In the genomic region with DNA sequence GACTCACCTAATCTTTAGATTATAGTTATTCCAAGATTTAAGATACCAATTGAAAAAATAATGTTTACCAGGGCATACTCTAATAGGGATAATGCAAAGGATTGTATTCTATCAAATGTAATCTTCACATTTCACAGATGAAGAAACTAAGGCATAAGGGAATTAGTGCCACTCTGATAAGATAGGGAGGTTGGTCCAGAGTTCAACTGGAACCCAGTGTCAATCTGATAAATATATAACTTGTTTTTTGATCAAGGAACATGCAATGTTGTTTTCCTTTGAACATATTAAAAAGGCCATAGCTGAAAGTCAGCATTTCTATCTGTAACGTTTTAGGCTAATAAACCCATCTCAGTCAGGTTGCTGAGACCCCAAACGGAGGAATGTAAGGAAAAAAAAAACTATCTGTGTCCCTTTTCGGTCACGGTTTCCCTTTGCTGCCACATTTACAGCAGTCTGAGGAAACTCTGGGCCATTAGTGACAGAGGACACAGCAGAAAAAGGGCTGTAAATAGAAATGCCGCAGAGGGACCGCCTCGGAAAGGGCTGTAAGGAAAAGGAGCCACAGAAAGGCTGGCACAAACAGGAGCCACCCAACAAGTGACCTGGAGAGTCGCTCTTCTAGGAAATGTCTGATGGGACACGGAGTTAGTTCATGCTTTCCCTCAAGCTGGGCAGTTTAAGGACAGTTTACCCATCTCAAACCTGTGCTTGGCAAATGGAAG, we compare ENCODE assay signal across 13 mouse cellular contexts.
"Had no signal": no experiment of that assay in that cellular context is flagged by ENCODE, and none has a peak within 500 bp of the region (broad histone marks: within the 10 kb centered on the region; RNA-seq: fewer than 3 reads in every experiment).

No protein-coding gene starts in this region.

- H3K4me3 ChIP-seq: limb, embryonic 15.5 days; midbrain, embryonic 12.5 days; neural tube, embryonic 13.5 days; stomach, embryonic 15.5 days had no signal

- DNase-seq: layer of hippocampus, adult 9-11 months; layer of hippocampus, postnatal 36 days; lung, adult 18-20 months; retina, postnatal 1 day; right cerebral cortex, postnatal 4 days; thymus, adult 2 months; thymus, postnatal 25 days had no signal

- ATAC-seq: midbrain, embryonic 16.5 days had no signal

- H3K27me3 ChIP-seq: limb, embryonic 15.5 days; midbrain, embryonic 12.5 days; neural tube, embryonic 13.5 days; stomach, embryonic 15.5 days had no signal

- H3K9me3 ChIP-seq: limb, embryonic 15.5 days; midbrain, embryonic 12.5 days; neural tube, embryonic 13.5 days; stomach, embryonic 15.5 days had no signal

- H3K27ac ChIP-seq: limb, embryonic 15.5 days; liver, embryonic 14.5 days; midbrain, embryonic 12.5 days; neural tube, embryonic 13.5 days; stomach, embryonic 15.5 days had no signal

- H3K4me2 ChIP-seq: limb, embryonic 15.5 days; midbrain, embryonic 12.5 days; neural tube, embryonic 13.5 days; stomach, embryonic 15.5 days had no signal

- H3K9ac ChIP-seq: limb, embryonic 15.5 days; liver, embryonic 14.5 days; midbrain, embryonic 12.5 days; neural tube, embryonic 13.5 days; stomach, embryonic 15.5 days had no signal
